Mouse (Mus musculus): ENCODE measurements at regions not wholly inside any gene's neighbourhood (a gene's known extent, or its start where the extent isn't known, plus 50 kb on each side); places are given as distances from the start of the nearest gene placed in this dataset.

DNA sequence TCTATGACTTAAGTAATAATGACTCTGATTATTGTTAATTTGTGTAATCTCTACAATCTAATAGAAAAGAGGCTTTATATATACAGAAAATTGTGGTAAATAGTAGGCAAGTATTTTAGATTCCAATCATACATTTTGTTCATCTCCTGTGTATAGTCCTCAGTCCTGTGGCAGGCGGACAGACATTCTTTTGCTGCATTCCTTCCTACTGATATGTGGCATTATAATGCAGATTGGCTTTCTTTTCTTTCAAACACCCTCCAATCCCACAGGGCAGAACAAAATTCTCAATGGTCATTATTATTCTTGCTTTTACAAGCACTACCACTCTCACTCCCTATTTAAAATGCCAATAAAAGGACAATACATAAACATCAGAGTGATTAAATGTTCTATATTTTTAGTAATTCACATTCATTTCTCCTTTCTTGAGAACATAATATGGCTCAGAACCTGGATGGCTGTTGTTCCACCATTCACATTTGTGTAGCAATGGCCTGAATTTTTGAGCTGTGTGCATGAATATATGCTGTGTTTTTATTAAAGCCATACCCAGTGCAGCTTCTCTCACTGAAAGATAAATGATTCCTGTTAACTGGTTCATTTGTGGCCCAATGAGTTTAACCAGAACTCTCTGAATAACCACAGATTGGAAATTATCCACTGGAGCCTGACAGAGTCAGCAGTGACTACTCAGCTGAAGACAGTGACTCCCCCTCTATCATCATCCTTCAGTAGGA lies 194.6 kb downstream of the Gm43517 start:
- H3K27me3 ChIP-seq = no peaks in the 10 kb centered on the region
- in situ Hi-C loops (cut with MboI; ENCODE audit: low pct_unique_long_range_greater_than_20kb) = no loop called here
- DNase-seq (ENCODE audit: low read depth, low spot score) (no peak), ATAC-seq (no peak)
- CTCF ChIA-PET = no interaction called here
- POLR2A ChIA-PET = no interaction called here
- no peak for TF ChIP-seq CTCF (IDR thresholded peaks at IDR 0.05)

DNA sequence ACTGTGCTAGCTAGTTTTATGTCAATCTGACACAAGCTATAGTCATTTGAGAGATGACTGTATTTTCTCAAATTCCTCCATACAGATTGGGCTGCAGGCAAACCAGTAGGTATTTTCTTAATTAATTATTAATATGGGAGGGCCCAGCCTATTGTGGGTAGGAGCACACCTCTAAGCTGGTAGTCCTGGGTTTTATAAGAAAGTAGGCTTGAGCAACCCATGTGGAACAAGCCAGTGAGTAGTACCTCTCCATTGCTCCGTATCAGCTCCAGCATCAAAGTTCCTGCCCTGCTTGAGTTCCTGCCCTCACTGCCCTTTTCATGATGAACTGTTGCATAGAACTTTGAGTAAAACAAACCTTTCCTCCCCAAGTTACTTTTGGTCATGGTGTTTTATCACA lies 198.9 kb downstream of the Gm43517 start:
- POLR2A ChIA-PET = interaction anchor here (0.8 kb wide), 1 partner anchor 141 kb away, joined by 3 read pairs; no protein-coding TSS in a partner anchor
- DNase-seq (ENCODE audit: low read depth, low spot score) (no peak), ATAC-seq (no peak)
- CTCF ChIA-PET = no interaction called here
- in situ Hi-C loops (cut with MboI; ENCODE audit: low pct_unique_long_range_greater_than_20kb) = no loop called here
- no peak for TF ChIP-seq CTCF (IDR thresholded peaks at IDR 0.05)
- H3K27me3 ChIP-seq = no peaks in the 10 kb centered on the region

DNA sequence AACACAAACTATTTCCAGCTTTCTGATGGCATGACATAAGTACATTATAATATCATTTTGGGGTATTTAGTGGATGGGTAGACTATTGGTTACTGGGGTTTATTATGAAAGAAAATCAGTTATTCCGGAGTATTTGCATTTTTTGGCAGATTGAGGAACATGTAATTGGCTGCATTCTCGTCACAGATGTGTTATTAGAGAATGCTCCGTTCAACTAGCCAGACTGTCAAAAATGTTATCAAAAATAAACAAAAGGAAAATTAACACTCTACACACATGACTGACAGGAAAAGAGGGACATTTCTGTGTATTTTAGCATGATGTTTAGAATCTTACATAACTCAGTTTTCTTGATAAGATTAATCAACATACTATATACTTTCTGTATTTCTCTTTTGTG lies 237.3 kb downstream of the Gm43517 start:
- POLR2A ChIA-PET = no interaction called here
- ATAC-seq (no peak), DNase-seq (ENCODE audit: low read depth, low spot score) (no peak)
- no peak for TF ChIP-seq CTCF (IDR thresholded peaks at IDR 0.05)
- in situ Hi-C loops (cut with MboI; ENCODE audit: low pct_unique_long_range_greater_than_20kb) = no loop called here
- CTCF ChIA-PET = no interaction called here
- H3K27me3 ChIP-seq = no peaks in the 10 kb centered on the region

GRCm38 (mm10) chr12:49627222-49627621 lies 242.2 kb downstream of the Gm43517 start:
- H3K27me3 ChIP-seq = no peaks in the 10 kb centered on the region
- TF ChIP-seq CTCF (IDR thresholded peaks at IDR 0.05) = no peak
- CTCF ChIA-PET = no interaction called here
- in situ Hi-C loops (cut with MboI; ENCODE audit: low pct_unique_long_range_greater_than_20kb) = no loop called here
- POLR2A ChIA-PET = interaction anchor here (0.9 kb wide), 1 partner anchor 1657 kb away, joined by 3 read pairs; no protein-coding TSS in a partner anchor
- DNase-seq (ENCODE audit: low read depth, low spot score) (no peak), ATAC-seq (no peak)

- DNase-seq (ENCODE audit: low read depth, low spot score) = no peak
- ATAC-seq = no peak
- in situ Hi-C loops (cut with MboI; ENCODE audit: low pct_unique_long_range_greater_than_20kb) = no loop called here
- H3K27me3 ChIP-seq = no peaks in the 10 kb centered on the region
- CTCF ChIA-PET = no interaction called here
- POLR2A ChIA-PET = interaction anchor here (0.9 kb wide), 1 partner anchor 1656 kb away, joined by 3 read pairs; no protein-coding TSS in a partner anchor
- no peak for TF ChIP-seq CTCF (IDR thresholded peaks at IDR 0.05)
Observed at GRCm38 (mm10) chr12:49628014-49628413, 243.0 kb downstream of the Gm43517 start.

GRCm38 (mm10) chr12:49649104-49650063 lies 264.4 kb downstream of the Gm43517 start:
- H3K27me3 ChIP-seq = no peaks in the 10 kb centered on the region
- ChIA-PET POLR2A (no interaction called here), CTCF (no interaction called here)
- in situ Hi-C loops (cut with MboI; ENCODE audit: low pct_unique_long_range_greater_than_20kb) = no loop called here
- ATAC-seq (no peak), DNase-seq (ENCODE audit: low read depth, low spot score) (no peak)
- no peak for TF ChIP-seq CTCF (IDR thresholded peaks at IDR 0.05)

Measured in Patski (cell line).